Mouse (Mus musculus) ES-Bruce4 (cell line): ENCODE data around the gene Tm4sf19. TPM values are rescaled to one million over a fixed set of nuclear protein-coding genes. Genes with fewer than 3 reads are reported as not detected.

Experiments used
- H3K27ac ChIP-seq: 2 replicates; pipeline ENCODE4 v1.5.1; 2012; ENCODE audit warnings: low read length, inconsistent platforms; ENCODE audit not compliant: insufficient read depth
- H3K27me3 ChIP-seq: 2 replicates; pipeline ENCODE4 v1.6.1; 2012; ENCODE audit warnings: mild to moderate bottlenecking, low read length, inconsistent platforms; ENCODE audit not compliant: control insufficient read depth, poor library complexity, insufficient read depth, severe bottlenecking
- H3K36me3 ChIP-seq: 2 replicates; pipeline ENCODE4 v1.6.1; 2012; ENCODE audit warnings: inconsistent platforms, mild to moderate bottlenecking, low read length, moderate library complexity; ENCODE audit not compliant: control insufficient read depth, poor library complexity, insufficient read depth, severe bottlenecking
- H3K4me1 ChIP-seq: one replicate; pipeline ENCODE4 v1.8.1; 2011; ENCODE audit warnings: low read length; ENCODE audit not compliant: control insufficient read depth, insufficient read depth
- H3K4me3 ChIP-seq: 2 replicates; pipeline ENCODE4 v1.5.1; 2011; ENCODE audit warnings: low read depth, mild to moderate bottlenecking, low read length
- H3K9ac ChIP-seq: 2 replicates; pipeline ENCODE4 v1.6.1; 2012; ENCODE audit warnings: low read depth, mild to moderate bottlenecking, inconsistent platforms; ENCODE audit not compliant: poor library complexity, severe bottlenecking
- H3K9me3 ChIP-seq: replicated peaks from 2 replicates; pipeline ENCODE4 v1.6.1; 2012; ENCODE audit warnings: mild to moderate bottlenecking, low read length, inconsistent platforms; ENCODE audit not compliant: control insufficient read depth, poor library complexity, insufficient read depth, severe bottlenecking
- CTCF ChIP-seq: IDR thresholded peaks from one replicate; pipeline ENCODE4 v1.8.1; 2011; ENCODE audit warnings: low read depth, low read length
- EP300 ChIP-seq: IDR thresholded peaks from 2 replicates; pipeline ENCODE4 v1.6.1; 2011; ENCODE audit warnings: low read depth, low read length; ENCODE audit not compliant: insufficient read depth
- POLR2A ChIP-seq: IDR thresholded peaks from one replicate; pipeline ENCODE4 v1.8.1; 2011; ENCODE audit warnings: low read length; ENCODE audit not compliant: insufficient read depth
- polyA plus RNA-seq: library from polyadenylated mRNA; stranded (reverse); fragments of >200 nt; gene quantifications from 2 replicates; pipeline ENCODE4 v1.2.4, GENCODE M21; 2011; ENCODE audit warnings: low read depth; ENCODE audit not compliant: missing spikeins, insufficient read depth, insufficient read length

Gene Tm4sf19
- polyA plus RNA-seq, 1 experiment: not detected

- Histone ChIP-seq H3K27me3 (no peaks in the 10 kb centered on the region), H3K4me3 (peak overlapping the region; percentile 86), H3K4me1 (no peaks in the 10 kb centered on the region), H3K27ac (no peak overlapping the region), H3K36me3 (no peaks in the 10 kb centered on the region), H3K9ac (peak overlapping the region; percentile 59), H3K9me3 (no peaks in the 10 kb centered on the region)
- TF ChIP-seq EP300 (no peak), CTCF (no peak), POLR2A (no peak)
Measured at GRCm38 (mm10) chr16:32431047-32431591, 30.8 kb downstream of the Tm4sf19 start.

GRCm38 (mm10) chr16:32431926-32432325, 31.6 kb downstream of the Tm4sf19 start:
- H3K36me3 ChIP-seq: no peaks in the 10 kb centered on the region
- no peak overlapping the region for H3K4me3 ChIP-seq
- H3K27me3 ChIP-seq: no peaks in the 10 kb centered on the region
- TF ChIP-seq EP300: no peak
- no peak for TF ChIP-seq POLR2A
- no peak for TF ChIP-seq CTCF
- no peak overlapping the region for H3K9ac ChIP-seq
- H3K27ac ChIP-seq: no peak overlapping the region
- no peaks in the 10 kb centered on the region for H3K9me3 ChIP-seq
- H3K4me1 ChIP-seq: no peaks in the 10 kb centered on the region

DNA sequence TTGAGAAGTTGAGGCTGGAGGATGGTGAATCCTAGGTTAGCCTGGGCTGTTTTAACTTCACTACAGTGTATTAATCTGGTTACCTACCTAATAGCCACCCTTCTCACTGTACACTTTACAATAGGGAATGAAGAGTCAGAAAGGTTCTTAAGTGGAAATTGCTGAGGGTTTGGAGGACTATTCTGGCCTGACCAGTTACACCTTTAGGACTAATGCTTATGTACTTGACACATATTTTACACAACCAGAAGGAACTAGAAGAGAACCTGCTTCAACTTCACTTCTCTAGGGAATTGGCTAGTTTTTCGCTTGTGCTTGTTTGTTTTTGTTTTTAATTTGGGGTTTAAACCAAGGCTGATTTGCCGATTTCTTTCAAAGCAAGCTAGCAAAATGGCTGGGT, 32.8 kb downstream of the Tm4sf19 start:
- TF ChIP-seq EP300: no peak
- TF ChIP-seq POLR2A: no peak
- no peak for TF ChIP-seq CTCF
- Histone ChIP-seq H3K9ac (no peak overlapping the region), H3K27ac (no peak overlapping the region), H3K9me3 (no peaks in the 10 kb centered on the region), H3K4me1 (no peaks in the 10 kb centered on the region), H3K36me3 (no peaks in the 10 kb centered on the region), H3K27me3 (no peaks in the 10 kb centered on the region), H3K4me3 (no peak overlapping the region)

DNA sequence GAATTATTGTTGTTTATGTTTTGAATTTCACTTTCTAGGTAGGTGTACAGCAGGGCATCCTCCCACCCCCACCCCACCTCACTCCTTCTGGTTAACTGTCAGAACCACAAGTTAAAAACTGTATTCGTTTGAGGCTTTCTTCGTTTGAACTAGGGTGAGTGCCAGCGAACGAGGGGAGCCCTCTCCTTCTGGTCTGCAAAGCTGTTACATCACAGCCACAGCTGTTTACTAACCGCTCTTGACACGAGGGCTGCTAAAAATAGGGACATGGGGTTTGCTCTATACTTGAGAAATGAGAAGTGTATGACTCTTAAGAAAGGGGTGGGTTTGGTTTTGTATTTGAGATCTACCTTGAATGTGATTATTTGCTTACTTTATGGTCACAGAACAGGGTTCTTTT, 33.8 kb downstream of the Tm4sf19 start:
- H3K4me1 ChIP-seq: no peaks in the 10 kb centered on the region
- H3K9me3 ChIP-seq: no peaks in the 10 kb centered on the region
- no peak for TF ChIP-seq EP300
- H3K4me3 ChIP-seq: no peak overlapping the region
- no peaks in the 10 kb centered on the region for H3K27me3 ChIP-seq
- no peaks in the 10 kb centered on the region for H3K36me3 ChIP-seq
- H3K27ac ChIP-seq: no peak overlapping the region
- H3K9ac ChIP-seq: no peak overlapping the region

- Histone ChIP-seq H3K27ac (no peak overlapping the region), H3K36me3 (no peaks in the 10 kb centered on the region), H3K4me3 (no peak overlapping the region), H3K27me3 (no peaks in the 10 kb centered on the region), H3K9me3 (no peaks in the 10 kb centered on the region), H3K9ac (no peak overlapping the region), H3K4me1 (no peaks in the 10 kb centered on the region)
- no peak for TF ChIP-seq POLR2A
- TF ChIP-seq CTCF: no peak
- no peak for TF ChIP-seq EP300
Measured at GRCm38 (mm10) chr16:32434691-32435090, 34.4 kb downstream of the Tm4sf19 start.

DNA sequence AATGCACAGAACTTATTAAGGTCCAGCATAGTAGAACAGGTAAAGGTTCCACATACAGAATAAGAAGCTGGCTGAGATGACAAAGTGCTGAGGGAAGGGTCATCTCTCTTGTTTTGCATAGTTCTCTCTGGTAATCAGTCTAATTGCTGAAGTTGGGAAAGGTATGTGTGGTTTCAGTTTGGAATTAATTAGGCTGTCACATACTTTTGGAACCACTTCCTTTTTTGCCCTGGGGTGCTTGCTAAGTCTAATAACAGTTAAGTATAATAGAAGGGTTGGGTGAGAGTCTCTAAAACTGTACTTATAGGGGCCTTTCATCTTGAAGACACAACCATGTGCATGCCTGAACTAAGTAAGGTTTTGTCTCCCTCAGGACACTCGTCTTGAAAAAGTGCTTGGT, 36.4 kb downstream of the Tm4sf19 start:
- Histone ChIP-seq H3K9me3 (no peaks in the 10 kb centered on the region), H3K4me1 (no peaks in the 10 kb centered on the region), H3K36me3 (no peaks in the 10 kb centered on the region), H3K9ac (no peak overlapping the region), H3K27me3 (no peaks in the 10 kb centered on the region), H3K27ac (no peak overlapping the region), H3K4me3 (no peak overlapping the region)
- no peak for TF ChIP-seq CTCF
- no peak for TF ChIP-seq POLR2A
- TF ChIP-seq EP300: no peak

DNA sequence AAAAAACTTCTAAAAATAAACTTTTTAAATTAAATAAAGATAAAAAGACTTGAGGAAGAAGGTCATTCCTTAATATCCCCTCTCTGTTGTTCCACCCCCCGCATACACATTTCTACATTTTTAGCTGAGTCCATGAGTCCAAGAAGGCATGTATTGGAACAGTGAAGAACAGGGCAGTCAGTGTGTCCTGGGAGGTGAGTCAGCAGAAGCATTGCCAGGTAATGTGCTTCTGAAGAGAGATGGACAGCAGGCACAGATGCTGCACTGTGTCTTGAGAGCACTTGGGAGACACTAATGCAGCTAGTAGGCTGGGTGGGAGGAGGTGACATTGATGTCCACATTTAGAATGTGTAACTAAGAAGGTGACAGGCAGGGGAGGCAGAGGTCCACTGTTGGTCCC, 37.0 kb downstream of the Tm4sf19 start:
- H3K4me1 ChIP-seq: no peaks in the 10 kb centered on the region
- no peak for TF ChIP-seq POLR2A
- TF ChIP-seq CTCF: no peak
- TF ChIP-seq EP300: no peak
- H3K4me3 ChIP-seq: no peak overlapping the region
- no peak overlapping the region for H3K27ac ChIP-seq
- no peaks in the 10 kb centered on the region for H3K27me3 ChIP-seq
- H3K36me3 ChIP-seq: no peaks in the 10 kb centered on the region
- no peaks in the 10 kb centered on the region for H3K9me3 ChIP-seq
- no peak overlapping the region for H3K9ac ChIP-seq
